Mouse (Mus musculus) CH12F3 (cell line): ENCODE measurements around the gene Pi4ka.

ENCODE experiments used
- in situ Hi-C: fragments of 300-500 bp; cut with MboI; formaldehyde crosslinking; loops from 2 replicates; pipeline ENCODE4 v1.14.3; 2020; ENCODE audit warnings: low sequenced_read_pairs

Gene Pi4ka

GRCm38 (mm10) chr16:17405736-17406443 is at the start of gene Pi4ka, which contains the start of gene Snap29:
Gene Pi4ka, minus strand, starts transcription at chr16:17406314.
Gene Snap29, plus strand, starts transcription at chr16:17405986.
- in situ Hi-C loops: no loop called here

GRCm38 (mm10) chr16:17452373-17452715 is 46.2 kb upstream of the Pi4ka start:
- in situ Hi-C loops: no loop called here

GRCm38 (mm10) chr16:17451541-17452372 is 45.6 kb upstream of the Pi4ka start, which contains the start of gene Crkl:
Gene Crkl, plus strand, starts transcription at chr16:17451987.
- in situ Hi-C loops: no loop called here

- in situ Hi-C loops: no loop called here
These were observed 26.5 kb upstream of the Pi4ka start for GRCm38 (mm10) chr16:17432576-17432975.

- in situ Hi-C loops: no loop called here
These were observed 16.9 kb upstream of the Pi4ka start for GRCm38 (mm10) chr16:17423021-17423420.

- in situ Hi-C loops: no loop called here
These were observed 4.1 kb upstream of the Pi4ka start for GRCm38 (mm10) chr16:17410209-17410608.

- in situ Hi-C loops: no loop called here
These were observed 2.9 kb upstream of the Pi4ka start for GRCm38 (mm10) chr16:17409046-17409445.

- in situ Hi-C loops: no loop called here
These were observed 558 bp upstream of the Pi4ka start for GRCm38 (mm10) chr16:17406512-17407231.

GRCm38 (mm10) chr16:17405271-17405696 is 830 bp downstream of the Pi4ka start:
- in situ Hi-C loops: no loop called here

- in situ Hi-C loops: no loop called here
These were observed 3.3 kb downstream of the Pi4ka start for GRCm38 (mm10) chr16:17402855-17403254.

- in situ Hi-C loops: no loop called here
These were observed 13.3 kb downstream of the Pi4ka start for GRCm38 (mm10) chr16:17392784-17393183.

GRCm38 (mm10) chr16:17383594-17384326 is 22.4 kb downstream of the Pi4ka start:
- in situ Hi-C loops: no loop called here

GRCm38 (mm10) chr16:17382306-17382705 is 23.8 kb downstream of the Pi4ka start:
- in situ Hi-C loops: no loop called here

- in situ Hi-C loops: no loop called here
These were observed 47.3 kb downstream of the Pi4ka start for GRCm38 (mm10) chr16:17358787-17359186.

- in situ Hi-C loops: no loop called here
These were observed 50.1 kb downstream of the Pi4ka start for GRCm38 (mm10) chr16:17356031-17356430.

GRCm38 (mm10) chr16:17346766-17347165 is 59.3 kb downstream of the Pi4ka start:
- in situ Hi-C loops: no loop called here

- in situ Hi-C loops: no loop called here
These were observed 60.3 kb downstream of the Pi4ka start for GRCm38 (mm10) chr16:17345813-17346155.

- in situ Hi-C loops: no loop called here
These were observed 60.8 kb downstream of the Pi4ka start for GRCm38 (mm10) chr16:17345141-17345812.

- in situ Hi-C loops: no loop called here
These were observed 64.3 kb downstream of the Pi4ka start for GRCm38 (mm10) chr16:17341847-17342246.

GRCm38 (mm10) chr16:17340705-17341104 is 65.4 kb downstream of the Pi4ka start:
- in situ Hi-C loops: no loop called here
